Mouse (Mus musculus) heart, embryonic 10.5 days (tissue): ENCODE measurements around the gene Clec2e. TPM values are rescaled to one million over a fixed set of nuclear protein-coding genes. Genes with fewer than 3 reads are reported as not detected.
A peak's percentile ranks its signal among the peaks of the same experiment; 100 is the strongest.

ENCODE experiments used
- DNase-seq: peaks from one replicate; pipeline ENCODE4 v3.0.0-alpha.2; 2017; ENCODE audit warnings: low spot score
- H3K27ac ChIP-seq: fragments of 300-500 bp; sonication (generic); 2 replicates; pipeline ENCODE4 v1.5.1; 2016; ENCODE audit warnings: mild to moderate bottlenecking
- H3K27me3 ChIP-seq: fragments of 300-500 bp; sonication (generic); 2 replicates; pipeline ENCODE4 v1.6.1; 2016; ENCODE audit warnings: mild to moderate bottlenecking; ENCODE audit not compliant: poor library complexity, insufficient read depth, severe bottlenecking
- H3K36me3 ChIP-seq: fragments of 300-500 bp; sonication (generic); 2 replicates; pipeline ENCODE4 v1.6.1; 2016; ENCODE audit warnings: mild to moderate bottlenecking, moderate library complexity
- H3K4me1 ChIP-seq: fragments of 300-500 bp; sonication (generic); 2 replicates; pipeline ENCODE4 v1.6.1; 2016; ENCODE audit warnings: mild to moderate bottlenecking
- H3K4me3 ChIP-seq: fragments of 300-500 bp; sonication (generic); 2 replicates; pipeline ENCODE4 v1.5.1; 2016; ENCODE audit warnings: mild to moderate bottlenecking, moderate library complexity
- H3K9me3 ChIP-seq: fragments of 300-500 bp; sonication (generic); 2 replicates; pipeline ENCODE4 v1.6.1; 2016; ENCODE audit warnings: mild to moderate bottlenecking, moderate library complexity
- WGBS: fragments of 180-500 bp; shearing (Covaris S2); methylation state at CpG from one replicate; pipeline ENCODE4 v1.1.7; 2016; 5-methylcytosine and 5-hydroxymethylcytosine counted together
- polyA plus RNA-seq: library from polyadenylated mRNA; unstranded; fragments of >200 nt; fragmentation: Nextera tagmentation; extraction: Ambion mirVana; gene quantifications from 2 replicates; pipeline ENCODE4 v1.2.1, GENCODE M21; 2016

Clec2e gene
- polyA plus RNA-seq, 1 experiment from 2014 or later, result not detected

GRCm38 (mm10) chr6:129049596-129050251 lies 51.0 kb downstream of the Clec2e start:
- Histone ChIP-seq H3K27ac (peak overlapping the region; percentile 75), H3K9me3 (no peaks in the 10 kb centered on the region), H3K4me1 (no peaks in the 10 kb centered on the region), H3K36me3 (no peaks in the 10 kb centered on the region), H3K4me3 (peak overlapping the region; percentile 65), H3K27me3 (no peaks in the 10 kb centered on the region)
- no peak for DNase-seq
- WGBS, result 1% methylated on average over 8 of the region's 8 CpGs

GRCm38 (mm10) chr6:129048857-129049473 lies 51.7 kb downstream of the Clec2e start:
- H3K4me1 ChIP-seq, result no peaks in the 10 kb centered on the region
- no peaks in the 10 kb centered on the region for H3K36me3 ChIP-seq
- 1% methylated on average over 13 of the region's 13 CpGs for WGBS
- peak; percentile 91 for DNase-seq
- H3K9me3 ChIP-seq, result no peaks in the 10 kb centered on the region
- peak overlapping the region; percentile 82 for H3K27ac ChIP-seq
- no peaks in the 10 kb centered on the region for H3K27me3 ChIP-seq
- H3K4me3 ChIP-seq, result peak overlapping the region; percentile 65

DNA sequence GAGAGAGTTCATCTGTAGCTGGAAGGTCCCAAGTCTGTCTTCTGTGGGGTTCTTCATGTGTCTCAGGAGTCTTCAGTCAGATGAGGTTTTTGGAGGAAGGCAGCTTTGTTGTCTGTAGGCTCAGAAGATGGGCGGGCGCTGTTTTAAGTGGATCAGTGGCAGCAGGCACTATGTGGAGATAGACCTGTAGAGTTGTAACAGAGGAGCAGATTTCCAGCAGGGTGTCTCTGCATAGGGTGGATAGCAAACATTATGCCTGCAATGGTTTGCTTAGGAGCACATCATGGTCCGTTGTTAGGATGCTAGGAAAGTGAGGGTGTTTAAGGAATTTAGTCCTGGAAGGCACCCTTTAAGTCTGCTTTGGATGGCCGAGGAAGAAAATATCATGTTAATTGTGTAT lies 52.3 kb downstream of the Clec2e start:
- Histone ChIP-seq H3K27me3 (no peaks in the 10 kb centered on the region), H3K27ac (no peak overlapping the region), H3K36me3 (no peaks in the 10 kb centered on the region), H3K4me3 (peak overlapping the region; percentile 65; the same call in 1 of the 2 replicates), H3K9me3 (no peaks in the 10 kb centered on the region), H3K4me1 (no peaks in the 10 kb centered on the region)
- 25% methylated on average over 4 of the region's 4 CpGs for WGBS
- DNase-seq, result no peak

DNA sequence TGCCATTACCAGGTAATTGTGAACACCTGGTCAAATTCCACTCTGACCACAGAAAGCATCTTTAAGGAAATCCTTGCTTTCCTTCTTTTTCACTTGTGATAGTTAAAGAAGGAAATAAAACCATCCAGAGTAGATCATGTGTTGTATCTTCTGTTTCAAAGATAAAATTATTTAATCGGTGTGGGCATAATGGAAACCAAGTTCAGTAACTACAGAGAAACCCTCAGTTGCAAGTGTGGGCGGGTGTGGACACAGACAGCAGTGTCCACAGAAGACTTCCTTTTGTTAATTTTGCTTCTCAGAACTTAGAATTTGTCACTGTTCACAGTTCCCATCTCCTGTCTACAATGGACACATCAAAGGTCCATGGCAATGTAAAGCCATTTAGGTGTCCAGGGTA lies 55.1 kb downstream of the Clec2e start, which contains the start of gene Klrb1f:
Gene Klrb1f (plus strand): TSS at position 301 of the 400 bp plus-strand sequence.
- Histone ChIP-seq H3K36me3 (no peaks in the 10 kb centered on the region), H3K9me3 (no peaks in the 10 kb centered on the region), H3K27me3 (no peaks in the 10 kb centered on the region), H3K4me1 (no peaks in the 10 kb centered on the region), H3K4me3 (no peak within 1 kb of the TSS), H3K27ac (no peak within 1 kb of the TSS)
- DNase-seq, result no peak
- 85% methylated on average over 2 of the region's 2 CpGs for WGBS

DNA sequence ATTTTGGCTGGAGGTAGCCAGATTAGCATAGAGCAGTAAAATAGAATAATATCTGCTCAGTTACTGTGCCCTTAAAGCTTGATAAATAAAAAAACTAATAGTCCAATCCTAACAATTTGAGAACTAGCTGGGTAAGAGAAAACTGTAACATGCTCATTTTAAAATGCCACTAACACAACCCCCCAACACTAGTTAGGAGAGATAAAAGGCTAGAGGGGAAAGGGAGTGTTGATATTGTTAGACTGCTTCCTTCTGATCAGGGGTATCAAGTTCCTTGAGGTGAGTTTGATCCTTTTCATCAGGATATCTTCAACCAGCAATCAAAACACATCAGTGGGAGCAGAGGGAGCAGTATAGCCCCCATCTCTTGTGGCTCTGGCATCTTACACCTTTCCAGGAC lies 58.2 kb downstream of the Clec2e start:
- no peaks in the 10 kb centered on the region for H3K4me1 ChIP-seq

More for the DNA sequence above, 58.2 kb downstream of the Clec2e start:
- Histone ChIP-seq H3K9me3 (no peaks in the 10 kb centered on the region), H3K36me3 (no peaks in the 10 kb centered on the region), H3K27ac (no peak overlapping the region), H3K4me3 (no peak overlapping the region), H3K27me3 (no peaks in the 10 kb centered on the region)
- DNase-seq, result no peak

Other genes with a start within 250 kb of the Clec2e start
- gene Clec2i, start 213.3 kb downstream of the Clec2e start, polyA plus RNA-seq, result not detected in 2 replicates
- 0.49 and 0.70 TPM in 2 replicates for gene BC035044, start 209.8 kb downstream of the Clec2e start, polyA plus RNA-seq
- not detected in 2 replicates for gene Clec2g, start 166.5 kb downstream of the Clec2e start, polyA plus RNA-seq
- gene Klrb1f, start 55.0 kb downstream of the Clec2e start, polyA plus RNA-seq, result not detected in 2 replicates
- gene Clec2d, start 79.7 kb upstream of the Clec2e start, polyA plus RNA-seq, result not detected in 2 replicates
- 0.12 and 0.25 TPM in 2 replicates for gene Cd69, start 174.5 kb upstream of the Clec2e start, polyA plus RNA-seq
- gene 4922502D21Rik, start 230.9 kb upstream of the Clec2e start, polyA plus RNA-seq, result not detected in 2 replicates
- 0.05 TPM in 1 of 2 replicates, not detected in the other for gene Clec12a, start 241.8 kb upstream of the Clec2e start, polyA plus RNA-seq